Mouse (Mus musculus) ES-Bruce4 (cell line): ENCODE measurements around the gene Gss. TPM values are rescaled to one million over a fixed set of nuclear protein-coding genes. Genes with fewer than 3 reads are reported as not detected.
"Not testable (repeated sequence)": the region's sequence is repeated elsewhere in the genome, so short reads cannot be mapped to it uniquely, and the experiment has no call there.

Experiments
- H3K27ac ChIP-seq: 2 replicates; pipeline ENCODE4 v1.5.1; 2012; ENCODE audit warnings: low read length, inconsistent platforms; ENCODE audit not compliant: insufficient read depth
- H3K27me3 ChIP-seq: 2 replicates; pipeline ENCODE4 v1.6.1; 2012; ENCODE audit warnings: mild to moderate bottlenecking, low read length, inconsistent platforms; ENCODE audit not compliant: control insufficient read depth, poor library complexity, insufficient read depth, severe bottlenecking
- H3K36me3 ChIP-seq: 2 replicates; pipeline ENCODE4 v1.6.1; 2012; ENCODE audit warnings: inconsistent platforms, mild to moderate bottlenecking, low read length, moderate library complexity; ENCODE audit not compliant: control insufficient read depth, poor library complexity, insufficient read depth, severe bottlenecking
- H3K4me1 ChIP-seq: one replicate; pipeline ENCODE4 v1.8.1; 2011; ENCODE audit warnings: low read length; ENCODE audit not compliant: control insufficient read depth, insufficient read depth
- H3K4me3 ChIP-seq: 2 replicates; pipeline ENCODE4 v1.5.1; 2011; ENCODE audit warnings: low read depth, mild to moderate bottlenecking, low read length
- H3K9ac ChIP-seq: 2 replicates; pipeline ENCODE4 v1.6.1; 2012; ENCODE audit warnings: low read depth, mild to moderate bottlenecking, inconsistent platforms; ENCODE audit not compliant: poor library complexity, severe bottlenecking
- H3K9me3 ChIP-seq: replicated peaks from 2 replicates; pipeline ENCODE4 v1.6.1; 2012; ENCODE audit warnings: mild to moderate bottlenecking, low read length, inconsistent platforms; ENCODE audit not compliant: control insufficient read depth, poor library complexity, insufficient read depth, severe bottlenecking
- CTCF ChIP-seq: IDR thresholded peaks from one replicate; pipeline ENCODE4 v1.8.1; 2011; ENCODE audit warnings: low read depth, low read length
- EP300 ChIP-seq: IDR thresholded peaks from 2 replicates; pipeline ENCODE4 v1.6.1; 2011; ENCODE audit warnings: low read depth, low read length; ENCODE audit not compliant: insufficient read depth
- POLR2A ChIP-seq: IDR thresholded peaks from one replicate; pipeline ENCODE4 v1.8.1; 2011; ENCODE audit warnings: low read length; ENCODE audit not compliant: insufficient read depth
- polyA plus RNA-seq: library from polyadenylated mRNA; stranded (reverse); fragments of >200 nt; gene quantifications from 2 replicates; pipeline ENCODE4 v1.2.4, GENCODE M21; 2011; ENCODE audit warnings: low read depth; ENCODE audit not compliant: missing spikeins, insufficient read depth, insufficient read length

Gene Gss
- polyA plus RNA-seq, 1 experiment = 14.8 TPM

DNA sequence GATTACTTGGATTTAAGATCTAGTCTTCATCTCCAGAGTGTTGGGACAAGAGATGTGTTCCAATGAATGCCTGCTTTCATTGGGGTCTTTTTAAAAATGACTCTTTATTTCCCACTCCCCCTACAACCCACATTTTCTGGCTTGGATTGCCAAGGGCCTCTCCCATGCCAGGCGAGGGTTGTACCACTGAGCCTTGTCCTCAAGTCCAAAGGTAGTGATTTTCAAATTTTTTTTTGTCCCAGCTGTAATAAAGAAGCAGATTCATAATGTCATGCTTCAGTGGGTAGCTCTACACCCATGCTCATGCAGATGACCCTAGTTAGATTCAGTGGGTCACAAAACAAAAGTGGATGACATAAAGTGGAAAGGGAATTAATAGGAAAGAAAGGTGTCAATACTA, 45.7 kb downstream of the Gss start:
- TF ChIP-seq CTCF (no peak), POLR2A (no peak), EP300 (no peak)
- H3K4me1 ChIP-seq = no peaks in the 10 kb centered on the region
- no peaks in the 10 kb centered on the region for H3K9me3 ChIP-seq
- H3K27me3 ChIP-seq = no peaks in the 10 kb centered on the region
- no peak overlapping the region for H3K4me3 ChIP-seq
- H3K9ac ChIP-seq = no peak overlapping the region
- H3K27ac ChIP-seq = no peak overlapping the region
- no peaks in the 10 kb centered on the region for H3K36me3 ChIP-seq

- Histone ChIP-seq H3K9me3 (no peaks in the 10 kb centered on the region), H3K36me3 (no peaks in the 10 kb centered on the region), H3K4me3 (no peak overlapping the region), H3K27me3 (no peaks in the 10 kb centered on the region), H3K4me1 (no peaks in the 10 kb centered on the region), H3K9ac (no peak overlapping the region), H3K27ac (no peak overlapping the region)
- TF ChIP-seq EP300 (no peak), CTCF (no peak), POLR2A (no peak)
These were observed 51.7 kb downstream of the Gss start for GRCm38 (mm10) chr2:155540822-155541458.

GRCm38 (mm10) chr2:155539696-155540095, 52.9 kb downstream of the Gss start:
- TF ChIP-seq POLR2A (no peak), EP300 (no peak), CTCF (no peak)
- H3K4me3 ChIP-seq = no peak overlapping the region

GRCm38 (mm10) chr2:155538463-155539057, 54.0 kb downstream of the Gss start:
- not testable (repeated sequence) for H3K27ac ChIP-seq, H3K4me1 ChIP-seq, H3K36me3 ChIP-seq, H3K27me3 ChIP-seq, H3K9me3 ChIP-seq, H3K9ac ChIP-seq, H3K4me3 ChIP-seq

More at GRCm38 (mm10) chr2:155539696-155540095, 52.9 kb downstream of the Gss start:
- H3K9me3 ChIP-seq = no peaks in the 10 kb centered on the region
- no peak overlapping the region for H3K27ac ChIP-seq
- H3K4me1 ChIP-seq = no peaks in the 10 kb centered on the region
- H3K27me3 ChIP-seq = no peaks in the 10 kb centered on the region
- no peak overlapping the region for H3K9ac ChIP-seq
- H3K36me3 ChIP-seq = no peaks in the 10 kb centered on the region

DNA sequence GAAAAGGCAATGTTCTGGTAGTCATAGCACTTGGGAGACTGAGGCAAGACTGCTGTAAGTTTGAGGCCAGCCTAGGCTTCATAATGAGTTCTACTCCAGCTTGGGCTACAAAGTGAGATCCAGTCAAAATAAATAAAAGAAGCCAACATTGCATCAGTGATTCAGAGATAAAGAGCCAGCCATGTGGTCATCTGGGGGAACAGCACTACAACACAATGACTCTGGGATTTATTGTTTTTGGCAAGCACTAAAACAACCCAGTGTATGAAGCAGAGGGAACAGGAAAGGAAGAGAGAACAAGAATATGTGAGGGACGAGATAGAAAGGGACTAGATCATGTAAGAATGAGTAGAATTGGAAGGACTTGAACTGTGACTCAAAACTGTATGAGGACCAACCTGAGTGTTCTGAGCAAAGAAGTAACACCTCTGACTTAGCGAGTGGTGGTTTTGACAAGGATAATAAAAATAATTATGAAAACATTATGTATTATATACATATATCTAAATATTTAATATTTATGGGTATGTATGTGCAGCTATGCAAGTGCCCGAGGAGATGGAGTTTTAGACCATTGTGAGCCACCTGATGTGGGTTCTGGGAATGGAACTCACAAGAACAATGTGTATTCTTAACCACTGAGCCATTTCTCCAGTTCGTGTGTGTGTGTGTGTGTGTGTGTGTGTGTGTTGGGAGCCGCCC, 54.7 kb downstream of the Gss start:
- H3K27ac ChIP-seq = no peak overlapping the region
- no peak for TF ChIP-seq CTCF
- no peak for TF ChIP-seq POLR2A
- no peak for TF ChIP-seq EP300

DNA sequence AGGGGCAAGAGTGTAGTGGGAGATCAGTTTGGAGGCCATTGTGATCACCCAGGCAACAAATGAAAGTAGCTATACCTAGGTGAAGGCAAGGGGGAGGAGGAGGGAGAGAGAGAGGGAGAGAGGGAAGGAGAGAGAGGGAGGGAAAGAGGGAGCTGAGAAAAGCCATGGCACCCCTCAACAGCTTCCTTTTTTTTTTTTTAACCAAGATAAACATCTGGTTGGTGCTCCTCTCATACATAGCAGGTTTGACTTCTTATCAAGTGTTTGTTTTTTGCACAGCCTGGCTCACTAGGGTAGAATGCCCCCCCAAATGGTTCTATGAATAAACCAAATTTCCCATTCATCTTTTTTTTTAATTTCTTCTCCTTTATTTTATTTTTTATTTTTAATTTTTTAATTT, 56.3 kb downstream of the Gss start:
- Histone ChIP-seq H3K4me3 (no peak overlapping the region), H3K9ac (no peak overlapping the region), H3K27me3 (no peaks in the 10 kb centered on the region), H3K27ac (no peak overlapping the region), H3K9me3 (no peaks in the 10 kb centered on the region), H3K36me3 (no peaks in the 10 kb centered on the region), H3K4me1 (no peaks in the 10 kb centered on the region)
- TF ChIP-seq EP300 (no peak), CTCF (no peak), POLR2A (no peak)

More for the DNA sequence above, 54.7 kb downstream of the Gss start:
- H3K27me3 ChIP-seq = no peaks in the 10 kb centered on the region
- no peaks in the 10 kb centered on the region for H3K9me3 ChIP-seq
- no peaks in the 10 kb centered on the region for H3K36me3 ChIP-seq
- no peak overlapping the region for H3K4me3 ChIP-seq
- no peak overlapping the region for H3K9ac ChIP-seq
- H3K4me1 ChIP-seq = no peaks in the 10 kb centered on the region
